Mouse (Mus musculus) heart, embryonic 15.5 days (tissue): ENCODE data around the gene Twist2. TPM values are rescaled to one million over a fixed set of nuclear protein-coding genes. Genes with fewer than 3 reads are reported as not detected.

Source experiments
- ATAC-seq: fragments of 200-750 bp; cut with Nextera tagmentation; replicated peaks from 2 replicates; pipeline ENCODE4 v1.8.0; 2017; ENCODE audit warnings: low read depth, moderate TSS enrichment; ENCODE audit not compliant: insufficient number of reproducible peaks, insufficient read depth, low FRiP score
- H3K27ac ChIP-seq: fragments of 300-500 bp; sonication (generic); 2 replicates; pipeline ENCODE4 v1.5.1; 2015; ENCODE audit warnings: mild to moderate bottlenecking, inconsistent platforms
- H3K27me3 ChIP-seq: fragments of 300-500 bp; sonication (generic); 2 replicates; pipeline ENCODE4 v1.6.1; 2015; ENCODE audit warnings: inconsistent platforms
- H3K36me3 ChIP-seq: fragments of 300-500 bp; sonication (generic); 2 replicates; pipeline ENCODE4 v1.6.1; 2015; ENCODE audit warnings: mild to moderate bottlenecking, inconsistent platforms
- H3K4me1 ChIP-seq: fragments of 300-500 bp; sonication (generic); replicated peaks from 2 replicates; pipeline ENCODE4 v1.6.1; 2015; ENCODE audit warnings: inconsistent platforms
- H3K4me2 ChIP-seq: fragments of 300-500 bp; sonication (generic); 2 replicates; pipeline ENCODE4 v1.6.1; 2015; ENCODE audit warnings: inconsistent platforms, mild to moderate bottlenecking, moderate library complexity
- H3K4me3 ChIP-seq: fragments of 300-500 bp; sonication (generic); 2 replicates; pipeline ENCODE4 v1.5.1; 2015; ENCODE audit warnings: mild to moderate bottlenecking, inconsistent platforms
- H3K9ac ChIP-seq: fragments of 300-500 bp; sonication (generic); 2 replicates; pipeline ENCODE4 v1.6.1; 2015; ENCODE audit warnings: mild to moderate bottlenecking, inconsistent platforms
- H3K9me3 ChIP-seq: fragments of 300-500 bp; sonication (generic); replicated peaks from 2 replicates; pipeline ENCODE4 v1.6.1; 2016; ENCODE audit warnings: inconsistent platforms
- WGBS: fragments of 180-500 bp; shearing (Covaris S2); methylation state at CpG from one replicate; pipeline ENCODE4 v1.1.7; 2015; ENCODE audit warnings: mixed read lengths; 5-methylcytosine and 5-hydroxymethylcytosine counted together
- polyA plus RNA-seq: library from polyadenylated mRNA; unstranded; fragments of >200 nt; fragmentation: Nextera tagmentation; extraction: Ambion mirVana; gene quantifications from 2 replicates; pipeline ENCODE4 v1.2.1, GENCODE M21; 2015

The Twist2 gene
- polyA plus RNA-seq, 1 experiment from 2014 or later: 2.9 TPM

DNA sequence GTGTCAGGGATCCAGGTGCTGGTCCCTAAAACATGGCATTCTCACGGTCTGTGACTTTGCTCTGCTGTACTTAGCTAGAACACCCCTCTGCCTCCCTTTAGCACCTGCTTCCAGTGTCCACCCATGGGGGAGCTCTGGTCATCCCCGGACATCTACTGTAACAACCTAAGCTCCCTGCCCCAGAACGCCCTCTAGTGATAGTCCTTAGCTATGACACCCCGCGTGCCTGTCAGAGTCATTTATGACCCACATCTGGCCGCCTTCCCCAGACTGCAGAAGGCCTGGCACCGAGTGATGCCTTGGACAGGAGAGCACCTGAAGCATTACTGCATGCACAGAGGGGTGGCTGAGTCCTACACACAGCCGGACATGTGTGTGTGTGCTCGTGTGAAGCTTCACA is 18.0 kb downstream of the Twist2 start:
- no peak overlapping the region for H3K9ac ChIP-seq
- no peak overlapping the region for H3K4me2 ChIP-seq
- H3K4me1 ChIP-seq: peaks cover 8% of the 10 kb centered on the region
- 55% methylated on average over 9 of the region's 9 CpGs for WGBS
- ATAC-seq: no peak
- H3K36me3 ChIP-seq: no peaks in the 10 kb centered on the region
- no peaks in the 10 kb centered on the region for H3K9me3 ChIP-seq
- H3K27me3 ChIP-seq: no peaks in the 10 kb centered on the region; the same call in 1 of the 2 replicates
- no peak overlapping the region for H3K4me3 ChIP-seq
- H3K27ac ChIP-seq: no peak overlapping the region

DNA sequence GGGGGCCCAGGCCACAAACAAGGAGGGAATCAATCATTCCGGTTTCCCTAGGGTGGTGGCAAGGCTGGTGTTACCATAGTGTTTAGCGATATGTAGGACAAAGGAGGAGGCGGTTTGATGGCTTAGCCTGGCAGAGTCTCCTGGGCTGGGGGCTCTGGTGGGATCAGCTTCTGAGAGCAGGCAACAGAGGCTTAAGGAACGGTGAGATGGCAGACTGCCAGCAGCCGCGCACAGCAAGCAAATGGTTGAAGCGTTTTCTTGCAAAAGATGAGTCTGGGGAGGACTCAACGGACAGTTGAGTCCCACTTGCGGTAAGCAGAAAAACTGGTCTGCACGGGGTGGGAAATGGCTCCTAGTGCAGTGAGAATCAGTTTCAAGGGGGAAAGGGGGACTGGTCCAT is 19.3 kb downstream of the Twist2 start:
- no peak overlapping the region for H3K4me2 ChIP-seq
- H3K36me3 ChIP-seq: no peaks in the 10 kb centered on the region
- H3K4me1 ChIP-seq: peaks cover 9% of the 10 kb centered on the region
- H3K9me3 ChIP-seq: no peaks in the 10 kb centered on the region
- WGBS: 67% methylated on average over 10 of the region's 10 CpGs
- no peak for ATAC-seq
- H3K9ac ChIP-seq: no peak overlapping the region
- no peaks in the 10 kb centered on the region; the same call in 1 of the 2 replicates for H3K27me3 ChIP-seq
- H3K4me3 ChIP-seq: no peak overlapping the region
- H3K27ac ChIP-seq: no peak overlapping the region

DNA sequence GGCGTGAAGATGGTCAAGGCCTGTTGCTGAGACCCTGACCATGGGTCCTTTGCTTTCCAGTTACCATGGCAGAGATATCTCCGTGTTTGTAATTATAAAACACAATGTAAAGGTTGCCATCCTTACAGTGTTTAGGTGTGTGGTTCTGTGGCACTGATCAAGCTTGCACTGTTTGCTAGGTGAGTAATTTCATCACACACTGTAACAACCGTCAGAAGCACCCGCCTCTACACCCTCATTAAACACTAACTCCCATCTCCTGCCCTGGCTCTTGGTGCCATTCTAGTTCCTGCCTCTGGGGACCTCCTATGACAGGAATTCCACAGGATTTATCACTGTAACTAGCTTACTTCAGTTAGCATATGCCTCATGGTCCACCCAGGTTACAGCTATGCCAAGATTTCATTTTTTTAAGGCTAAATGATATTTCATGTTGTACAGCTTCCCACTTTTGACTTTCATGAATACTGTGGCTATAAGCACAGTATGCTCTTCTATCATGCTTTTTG is 21.1 kb downstream of the Twist2 start:
- WGBS: 81% methylated on average over 4 of the region's 4 CpGs
- Histone ChIP-seq H3K27ac (no peak overlapping the region), H3K4me2 (no peak overlapping the region), H3K27me3 (peaks cover 3% of the 10 kb centered on the region; the same call in 1 of the 2 replicates), H3K4me1 (peaks cover 9% of the 10 kb centered on the region), H3K9me3 (no peaks in the 10 kb centered on the region), H3K36me3 (no peaks in the 10 kb centered on the region), H3K9ac (no peak overlapping the region), H3K4me3 (no peak overlapping the region)
- no peak for ATAC-seq

DNA sequence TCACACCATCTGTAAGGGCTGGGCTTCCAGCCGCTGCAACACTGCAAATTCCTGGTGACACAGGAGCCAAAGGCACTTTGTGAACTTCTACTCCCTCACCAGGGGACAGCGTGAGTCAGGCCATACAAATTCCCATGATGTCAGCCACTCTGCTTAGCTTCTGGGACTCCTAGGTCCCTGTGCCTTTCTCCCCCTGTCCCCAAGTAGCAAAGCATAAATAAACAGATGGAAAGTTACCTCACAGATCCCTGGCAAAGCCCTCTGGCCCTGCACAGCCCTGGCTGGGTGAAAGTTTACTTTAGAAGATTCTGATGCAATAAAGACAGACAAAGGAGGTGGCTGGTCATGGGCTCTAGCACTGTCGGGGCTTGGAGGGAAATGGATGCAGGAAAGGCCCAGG is 22.3 kb downstream of the Twist2 start:
- H3K4me1 ChIP-seq: peaks cover 9% of the 10 kb centered on the region
- WGBS: 30% methylated on average over 3 of the region's 3 CpGs
- H3K36me3 ChIP-seq: no peaks in the 10 kb centered on the region
- H3K27ac ChIP-seq: peak overlapping the region; percentile 32; the same call in 1 of the 2 replicates
- peaks cover 5% of the 10 kb centered on the region; the same call in 1 of the 2 replicates for H3K27me3 ChIP-seq
- ATAC-seq: peak; percentile 64
- H3K9me3 ChIP-seq: no peaks in the 10 kb centered on the region
- no peak overlapping the region for H3K4me2 ChIP-seq
- H3K4me3 ChIP-seq: no peak overlapping the region
- H3K9ac ChIP-seq: no peak overlapping the region

DNA sequence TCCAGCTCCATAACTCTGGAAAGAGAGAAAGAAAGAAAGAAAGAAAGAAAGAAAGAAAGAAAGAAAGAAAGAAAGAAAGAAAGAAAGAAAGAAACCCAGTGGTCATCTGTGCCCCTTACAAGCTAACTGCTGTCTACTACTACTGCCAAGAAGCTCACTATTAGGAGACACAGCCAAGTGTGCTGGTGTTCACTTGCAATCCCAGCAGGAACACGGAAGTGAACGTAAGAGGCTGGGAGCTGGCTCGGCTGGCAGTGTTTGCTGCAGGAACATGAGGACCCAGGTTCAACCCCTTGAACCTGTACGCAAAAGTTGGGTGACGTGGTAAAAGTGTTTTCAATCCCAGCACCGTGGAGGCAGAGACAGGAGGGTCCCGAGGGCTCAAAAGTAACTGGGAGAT is 22.7 kb downstream of the Twist2 start:
- H3K4me2 ChIP-seq: no peak overlapping the region
- H3K27me3 ChIP-seq: peaks cover 5% of the 10 kb centered on the region; the same call in 1 of the 2 replicates
- H3K36me3 ChIP-seq: no peaks in the 10 kb centered on the region
- no peak overlapping the region for H3K9ac ChIP-seq
- H3K4me1 ChIP-seq: peaks cover 9% of the 10 kb centered on the region
- no peak for ATAC-seq
- H3K27ac ChIP-seq: peak overlapping the region; percentile 32; the same call in 1 of the 2 replicates
- H3K9me3 ChIP-seq: no peaks in the 10 kb centered on the region
- WGBS: 84% methylated on average over 7 of the region's 7 CpGs
- H3K4me3 ChIP-seq: no peak overlapping the region

DNA sequence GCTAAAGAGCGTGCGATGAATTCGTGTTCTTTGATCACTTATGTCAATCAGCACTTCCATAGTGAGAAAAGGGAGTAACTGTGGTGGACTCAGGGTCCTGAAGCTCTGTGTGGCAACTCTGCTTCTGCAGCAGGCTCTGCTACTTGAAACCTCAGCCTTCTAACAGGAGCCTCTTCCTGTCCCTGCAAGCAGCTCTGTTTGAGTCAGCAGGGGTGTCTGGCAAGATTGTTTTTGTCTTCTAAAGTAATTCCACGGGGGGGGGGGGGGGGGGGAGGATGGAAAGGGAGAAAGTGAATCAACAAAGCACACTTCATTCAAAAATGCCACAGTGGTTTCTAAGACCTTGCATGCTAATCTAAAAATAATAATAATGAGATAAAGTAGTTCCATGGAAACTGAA is 24.0 kb downstream of the Twist2 start:
- Histone ChIP-seq H3K4me2 (no peak overlapping the region), H3K9ac (no peak overlapping the region), H3K9me3 (no peaks in the 10 kb centered on the region), H3K36me3 (no peaks in the 10 kb centered on the region), H3K4me1 (peaks cover 9% of the 10 kb centered on the region), H3K27me3 (0 out of 2 replicates have a peak, but pooled peaks cover 5% of the 10 kb centered on the region), H3K27ac (no peak overlapping the region), H3K4me3 (no peak overlapping the region)
- no peak for ATAC-seq
- 34% methylated on average over 4 of the region's 4 CpGs for WGBS

DNA sequence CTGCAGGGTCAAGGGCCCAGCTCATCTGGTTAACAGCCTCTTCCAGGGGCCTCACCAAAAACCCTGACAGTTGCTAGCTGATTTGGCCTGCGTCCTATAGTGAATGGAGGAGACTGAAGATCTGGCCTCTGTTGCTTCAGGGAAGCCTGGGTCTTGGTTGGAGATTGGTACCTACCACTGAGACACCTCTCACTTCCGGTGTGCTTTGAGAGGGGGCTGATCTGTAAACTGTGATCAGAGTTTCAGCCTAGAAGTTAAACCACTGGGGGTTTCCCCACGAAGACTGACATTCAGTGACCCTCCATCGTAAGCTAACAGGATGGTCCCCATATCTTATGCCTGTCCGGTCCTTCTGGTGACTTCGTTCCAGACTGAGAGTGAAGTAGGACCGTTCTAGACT is 30.7 kb downstream of the Twist2 start:
- H3K27me3 ChIP-seq: 0 out of 2 replicates have a peak, but pooled peaks cover 9% of the 10 kb centered on the region
- no peak overlapping the region for H3K9ac ChIP-seq
- H3K27ac ChIP-seq: no peak overlapping the region
- no peaks in the 10 kb centered on the region for H3K36me3 ChIP-seq
- peaks cover 6% of the 10 kb centered on the region for H3K4me1 ChIP-seq
- no peak for ATAC-seq
- 87% methylated on average over 7 of the region's 7 CpGs for WGBS
- no peak overlapping the region for H3K4me2 ChIP-seq
- H3K9me3 ChIP-seq: no peaks in the 10 kb centered on the region
- H3K4me3 ChIP-seq: no peak overlapping the region

DNA sequence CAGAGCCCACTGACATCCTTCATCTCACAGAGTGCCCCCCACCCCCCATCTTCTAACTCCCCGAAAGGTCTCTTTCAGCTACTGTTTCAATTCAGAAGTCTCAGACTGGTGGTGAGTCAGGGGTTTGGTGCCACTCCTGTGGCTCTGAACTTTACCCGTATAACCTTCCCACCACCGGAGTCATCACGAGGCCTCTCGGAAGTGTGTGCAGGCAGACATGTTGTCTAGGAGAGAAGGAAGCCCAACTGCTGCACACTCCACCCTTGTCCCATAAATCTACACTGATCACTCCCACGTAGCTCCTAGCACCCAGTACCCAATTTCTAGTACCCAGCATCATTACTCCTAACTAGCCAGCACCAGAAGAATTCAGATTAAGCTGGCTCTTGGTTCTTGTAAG is 38.3 kb downstream of the Twist2 start:
- H3K27me3 ChIP-seq: no peaks in the 10 kb centered on the region
- WGBS: 82% methylated on average over 6 of the region's 6 CpGs
- no peak for ATAC-seq
- peaks cover 3% of the 10 kb centered on the region; the same call in 1 of the 2 replicates for H3K4me1 ChIP-seq
- H3K4me2 ChIP-seq: no peak overlapping the region
- no peak overlapping the region for H3K27ac ChIP-seq
- no peaks in the 10 kb centered on the region for H3K36me3 ChIP-seq
- no peaks in the 10 kb centered on the region for H3K9me3 ChIP-seq
- no peak overlapping the region for H3K9ac ChIP-seq
- H3K4me3 ChIP-seq: no peak overlapping the region

DNA sequence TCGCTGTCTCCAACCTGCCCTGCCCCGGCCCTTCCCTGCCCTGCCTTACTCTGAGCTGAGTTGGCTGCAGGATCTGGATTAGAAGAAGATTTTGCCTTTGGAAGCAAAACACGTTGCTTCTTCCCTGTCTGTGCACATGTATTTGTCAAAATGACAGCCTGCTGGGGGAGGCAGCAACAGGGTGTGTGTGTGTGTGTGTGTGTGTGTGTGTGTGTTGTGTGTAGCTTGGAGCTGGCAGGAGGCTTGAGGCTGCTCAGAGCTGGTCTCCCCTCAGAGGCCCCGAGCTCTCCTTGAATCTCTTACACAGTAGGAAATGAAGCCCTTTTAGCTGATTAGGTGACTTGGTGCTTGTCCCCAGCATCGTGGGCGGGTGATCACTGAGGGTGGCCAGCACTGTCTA is 38.7 kb downstream of the Twist2 start:
- no peaks in the 10 kb centered on the region for H3K36me3 ChIP-seq
- no peak overlapping the region for H3K4me3 ChIP-seq
- no peaks in the 10 kb centered on the region for H3K27me3 ChIP-seq
- no peak for ATAC-seq
- 64% methylated on average over 6 of the region's 6 CpGs for WGBS
- H3K4me2 ChIP-seq: no peak overlapping the region
- H3K9me3 ChIP-seq: no peaks in the 10 kb centered on the region
- H3K4me1 ChIP-seq: peaks cover 7% of the 10 kb centered on the region; the same call in 1 of the 2 replicates
- no peak overlapping the region for H3K27ac ChIP-seq
- no peak overlapping the region for H3K9ac ChIP-seq

DNA sequence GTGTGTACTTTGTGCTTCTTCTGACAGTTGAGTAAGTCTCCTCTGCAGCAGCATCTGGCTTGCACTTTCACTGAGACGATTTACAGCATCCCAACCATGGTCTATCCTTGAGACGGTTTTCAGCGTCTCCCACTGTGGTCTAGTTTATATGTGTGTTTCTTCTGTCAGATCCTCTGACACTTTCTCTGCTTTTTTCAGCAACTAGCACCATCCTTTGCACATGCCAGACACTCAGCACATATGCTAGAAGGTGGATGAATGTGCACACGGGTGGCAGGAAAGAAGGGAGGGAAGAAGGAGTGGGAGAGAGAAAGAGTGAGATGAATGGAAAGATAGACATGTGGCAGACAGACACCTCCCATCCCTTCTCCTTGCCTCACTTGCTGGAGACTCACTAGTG is 43.0 kb downstream of the Twist2 start:
- no peak overlapping the region for H3K4me3 ChIP-seq
- H3K9ac ChIP-seq: no peak overlapping the region
- H3K4me1 ChIP-seq: peaks cover 18% of the 10 kb centered on the region
- no peaks in the 10 kb centered on the region for H3K9me3 ChIP-seq
- WGBS: 62% methylated on average over 4 of the region's 4 CpGs
- no peak for ATAC-seq
- no peaks in the 10 kb centered on the region for H3K27me3 ChIP-seq
- H3K4me2 ChIP-seq: no peak overlapping the region
- H3K36me3 ChIP-seq: no peaks in the 10 kb centered on the region
- no peak overlapping the region for H3K27ac ChIP-seq

DNA sequence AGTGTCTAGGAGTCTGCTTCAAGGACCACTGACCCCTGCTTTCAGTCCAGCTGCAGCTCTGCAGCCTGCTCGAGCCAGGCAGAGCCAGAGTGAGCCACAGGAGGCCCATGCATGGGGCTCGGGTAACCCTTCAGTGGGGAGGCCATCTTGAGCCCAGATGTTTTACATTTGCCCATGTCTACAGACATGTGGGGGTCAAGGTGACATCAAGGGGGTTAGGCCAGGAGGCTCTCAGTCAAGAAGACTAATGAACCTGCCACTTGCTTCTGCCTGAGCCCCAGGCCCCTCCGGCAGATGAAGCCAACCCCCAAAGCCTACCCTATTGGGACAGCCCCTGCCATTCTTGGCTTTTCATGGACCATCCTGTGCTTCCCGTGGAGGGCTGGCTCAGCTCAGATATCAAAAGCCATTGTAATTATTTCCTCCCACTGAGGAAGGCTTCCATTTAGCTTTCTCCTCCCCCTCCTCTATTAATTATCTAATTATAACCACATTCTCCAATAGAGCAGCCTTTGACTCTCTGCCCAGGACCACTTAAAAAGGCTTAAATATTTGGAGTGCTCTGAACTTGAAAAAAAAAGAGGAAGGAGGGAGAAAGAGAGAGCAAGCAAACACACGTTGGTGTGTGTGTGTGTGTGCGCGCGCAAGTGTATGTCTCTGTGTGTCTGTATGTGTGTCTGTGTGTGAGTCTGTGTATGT is 43.6 kb downstream of the Twist2 start:
- H3K9ac ChIP-seq: no peak overlapping the region
- peak; percentile 57 for ATAC-seq
- no peak overlapping the region for H3K4me2 ChIP-seq
- peak overlapping the region; percentile 6; the same call in 1 of the 2 replicates for H3K27ac ChIP-seq
- no peaks in the 10 kb centered on the region for H3K36me3 ChIP-seq
- H3K9me3 ChIP-seq: no peaks in the 10 kb centered on the region
- 55% methylated on average over 8 of the region's 8 CpGs for WGBS
- H3K27me3 ChIP-seq: no peaks in the 10 kb centered on the region
- no peak overlapping the region for H3K4me3 ChIP-seq
- peaks cover 18% of the 10 kb centered on the region for H3K4me1 ChIP-seq
